Mouse (Mus musculus): ENCODE measurements around the gene Gucy2c.

Gucy2c gene

GRCm38 (mm10) chr6:136660831-136661705, 120.5 kb downstream of the Gucy2c start:
- no peak for DNase-seq (ENCODE audit: low read depth)

GRCm38 (mm10) chr6:136659226-136659625, 122.3 kb downstream of the Gucy2c start:
- no peak for DNase-seq (ENCODE audit: low read depth)

GRCm38 (mm10) chr6:136658303-136658702, 123.3 kb downstream of the Gucy2c start:
- no peak for DNase-seq (ENCODE audit: low read depth)

- DNase-seq (ENCODE audit: low read depth) = no peak
Observed at GRCm38 (mm10) chr6:136655786-136656185, 125.8 kb downstream of the Gucy2c start.

GRCm38 (mm10) chr6:136654470-136654869, 127.1 kb downstream of the Gucy2c start:
- no peak for DNase-seq (ENCODE audit: low read depth)

GRCm38 (mm10) chr6:136653331-136653730, 128.2 kb downstream of the Gucy2c start:
- DNase-seq (ENCODE audit: low read depth) = no peak

GRCm38 (mm10) chr6:136650664-136651063, 130.9 kb downstream of the Gucy2c start:
- DNase-seq (ENCODE audit: low read depth) = no peak

- DNase-seq (ENCODE audit: low read depth) = no peak
Observed at GRCm38 (mm10) chr6:136647455-136647861, 134.1 kb downstream of the Gucy2c start.

Data from fibroblast of lung, adult 2 months (primary cell).